Mouse (Mus musculus) T-helper 17 cell (primary cell): ENCODE data around the gene Gm36210.

Experiments used
- in situ Hi-C, 2 experiments: fragments of 300-600 bp; cut with MboI, MseI; formaldehyde crosslinking; loops; 1 replicate in 1 of 2; 2 replicates in 1 of 2; pipeline ENCODE4 v1.15.1; 2025; ENCODE audit warnings: high pct_unique_total_duplicates in 2 of 2

The Gm36210 gene

DNA sequence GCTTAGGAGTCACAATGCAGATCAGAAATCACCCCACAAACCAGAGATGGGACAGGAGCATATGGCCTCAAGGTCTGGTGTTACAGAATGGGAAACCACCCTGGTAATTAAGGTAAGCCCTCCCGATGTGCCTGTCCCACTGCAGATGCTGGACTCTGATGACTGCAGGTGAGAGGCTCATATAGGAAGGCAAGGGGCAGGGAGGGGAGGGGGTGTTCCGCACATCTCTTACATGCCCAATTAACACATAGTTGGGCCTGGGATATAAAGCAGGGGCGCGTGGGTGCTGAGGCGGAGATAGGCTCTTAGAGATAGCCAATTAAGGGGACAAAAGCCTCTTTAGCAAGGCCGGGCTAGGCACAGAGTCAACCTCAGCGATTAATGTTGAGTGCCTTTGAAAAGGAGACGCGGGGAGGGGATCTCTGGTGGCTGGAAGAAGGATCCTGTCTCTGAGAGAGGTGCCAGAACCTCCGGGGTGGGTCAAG is at the start of gene Gm36210:
Gene Gm36210 (minus strand): TSS at position 51 of the 485 bp plus-strand sequence.
- in situ Hi-C loops: no loop called here

GRCm38 (mm10) chr7:4953815-4954445 is 47.6 kb upstream of the Gm36210 start:
- in situ Hi-C loops: no loop called here

DNA sequence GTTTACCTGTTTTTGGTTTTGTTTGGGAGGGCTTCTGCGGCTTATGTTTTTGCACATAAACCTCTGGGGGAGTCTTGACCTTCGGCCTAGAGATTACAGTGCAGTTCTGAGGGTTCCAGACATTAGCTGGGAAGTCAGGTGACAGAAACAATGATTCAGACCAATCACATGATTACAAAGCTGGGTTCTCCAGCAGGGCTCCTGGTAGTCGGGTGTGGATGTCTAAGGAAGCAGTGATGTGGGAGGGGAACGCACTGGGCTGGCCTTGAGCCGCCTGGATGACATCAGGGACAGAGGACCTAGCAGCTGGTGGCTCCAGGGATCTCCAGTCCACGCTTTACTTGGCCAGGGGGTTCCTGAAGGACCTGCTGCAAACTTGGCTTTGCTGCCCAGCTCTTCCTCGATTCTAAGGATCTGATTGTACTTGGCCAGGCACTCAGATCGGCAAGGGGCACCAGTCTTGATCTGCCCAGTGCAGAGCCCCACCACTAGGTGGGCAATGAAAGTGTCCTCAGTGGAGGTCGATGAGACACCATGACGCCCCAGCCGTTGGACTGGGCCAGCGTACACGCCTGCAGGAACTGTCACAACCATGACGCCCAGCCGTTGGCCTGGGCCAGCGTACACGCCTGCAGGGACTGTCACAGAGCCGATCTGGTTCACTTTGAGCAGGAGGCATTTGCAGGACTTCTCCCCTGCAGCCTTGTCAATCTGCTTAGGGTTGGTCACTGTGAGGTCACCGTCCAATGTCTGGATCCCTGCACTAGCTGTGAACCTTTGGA is 44.4 kb upstream of the Gm36210 start:
- in situ Hi-C loops: no loop called here

DNA sequence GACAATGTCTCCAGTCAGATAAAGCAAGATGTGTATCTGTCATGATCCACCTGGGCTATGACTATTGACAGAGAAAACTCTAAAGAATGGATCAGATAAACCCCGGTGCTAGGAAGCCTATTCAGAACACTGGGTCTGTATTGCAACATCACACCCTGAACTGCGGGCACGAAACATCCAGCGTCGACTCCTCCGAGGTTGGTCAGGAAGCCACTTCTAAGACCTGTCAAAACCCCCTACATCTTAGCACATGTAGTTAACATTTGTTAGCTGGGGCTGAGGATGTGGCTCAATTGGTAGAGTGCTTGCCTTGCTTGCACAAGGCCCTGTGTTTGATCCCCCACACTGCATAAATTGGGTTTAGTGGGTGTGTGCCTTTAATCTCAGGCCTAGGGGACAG is 42.1 kb upstream of the Gm36210 start:
- in situ Hi-C loops: no loop called here

GRCm38 (mm10) chr7:4947855-4948254 is 41.5 kb upstream of the Gm36210 start:
- in situ Hi-C loops: no loop called here

DNA sequence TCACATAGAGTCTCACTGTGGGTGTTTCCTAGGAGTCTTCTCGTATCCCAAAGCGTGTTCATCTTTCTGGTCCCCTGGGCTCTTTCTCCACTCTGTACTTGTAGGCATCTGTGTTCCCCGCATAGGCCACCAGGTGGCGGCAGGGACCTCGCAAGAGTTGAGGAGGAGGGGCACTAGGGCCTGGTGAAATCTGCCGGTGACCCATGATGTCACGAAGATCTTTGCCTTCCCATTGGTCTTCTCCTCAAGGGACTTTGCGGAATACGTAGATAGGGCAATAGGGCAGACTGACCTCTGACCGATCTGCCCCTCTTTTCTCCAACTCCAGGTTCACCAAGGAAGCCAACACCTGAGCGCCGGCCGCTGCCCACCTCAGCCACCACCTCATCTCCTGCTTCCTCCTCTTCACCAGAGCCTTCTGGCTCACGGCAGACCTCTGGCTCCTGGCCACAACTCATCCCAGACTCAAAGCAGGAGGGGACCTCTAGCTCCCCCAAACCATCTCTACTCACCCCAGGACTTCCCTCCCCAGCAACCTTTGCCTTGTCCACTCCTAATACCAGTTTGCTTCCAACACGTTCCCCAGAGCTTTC is 37.0 kb upstream of the Gm36210 start:
- in situ Hi-C loops: loop anchor here (5.0 kb wide), 1 partner anchor 109 kb away; the partner anchor contains the start of gene Zfp580 (in 2 of the 2)

GRCm38 (mm10) chr7:4942673-4943072 is 36.4 kb upstream of the Gm36210 start:
- in situ Hi-C loops: loop anchor here (5.0 kb wide), 1 partner anchor 110 kb away; the partner anchor contains the start of gene Zfp580 (in 2 of the 2)

DNA sequence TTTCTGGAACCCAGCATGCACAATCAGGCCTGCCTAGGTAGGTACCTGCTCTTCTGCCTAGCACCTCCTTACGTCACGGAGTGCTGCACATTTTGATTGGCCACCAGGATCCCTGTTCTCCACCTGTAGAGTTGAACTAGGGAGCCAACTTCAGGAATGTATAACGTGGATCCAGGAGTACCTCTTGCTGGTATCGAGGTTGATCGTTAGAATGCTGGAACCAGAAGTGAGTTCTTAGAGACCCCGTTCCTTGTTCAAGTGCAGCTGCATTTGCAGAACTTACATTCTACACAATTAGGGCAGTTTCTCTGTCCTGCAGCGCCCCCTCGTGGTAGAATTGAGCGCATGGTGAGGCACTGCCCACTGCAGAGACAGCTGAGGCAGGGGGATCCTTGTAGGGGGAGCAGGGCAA is 33.8 kb upstream of the Gm36210 start:
- in situ Hi-C loops: loop anchor here (5.0 kb wide), 1 partner anchor 112 kb away; the partner anchor contains the start of gene Zfp580 (in 2 of the 2)

- in situ Hi-C loops: no loop called here
Observed at GRCm38 (mm10) chr7:4938456-4938855, 32.1 kb upstream of the Gm36210 start.

DNA sequence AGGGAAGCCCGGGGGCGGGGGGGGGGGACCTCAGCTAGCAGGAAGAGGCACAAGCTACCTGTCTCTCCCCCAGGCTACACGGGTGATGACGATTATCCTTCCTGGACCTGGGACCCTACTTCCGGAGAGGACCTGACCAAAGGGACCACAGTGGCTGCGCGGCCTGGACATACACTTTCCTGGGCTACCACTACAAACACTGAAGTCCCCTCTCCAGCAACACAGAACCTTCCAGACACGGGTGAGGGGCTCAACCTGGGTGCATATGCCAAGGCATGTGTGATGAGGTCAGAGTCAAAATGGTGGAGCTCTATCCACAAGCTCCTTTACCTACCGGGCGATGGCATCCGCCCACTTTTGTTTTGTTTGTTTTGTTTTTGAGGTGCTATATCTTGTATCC is 31.1 kb upstream of the Gm36210 start:
- in situ Hi-C loops: no loop called here

GRCm38 (mm10) chr7:4936832-4937231 is 30.5 kb upstream of the Gm36210 start:
- in situ Hi-C loops: no loop called here

DNA sequence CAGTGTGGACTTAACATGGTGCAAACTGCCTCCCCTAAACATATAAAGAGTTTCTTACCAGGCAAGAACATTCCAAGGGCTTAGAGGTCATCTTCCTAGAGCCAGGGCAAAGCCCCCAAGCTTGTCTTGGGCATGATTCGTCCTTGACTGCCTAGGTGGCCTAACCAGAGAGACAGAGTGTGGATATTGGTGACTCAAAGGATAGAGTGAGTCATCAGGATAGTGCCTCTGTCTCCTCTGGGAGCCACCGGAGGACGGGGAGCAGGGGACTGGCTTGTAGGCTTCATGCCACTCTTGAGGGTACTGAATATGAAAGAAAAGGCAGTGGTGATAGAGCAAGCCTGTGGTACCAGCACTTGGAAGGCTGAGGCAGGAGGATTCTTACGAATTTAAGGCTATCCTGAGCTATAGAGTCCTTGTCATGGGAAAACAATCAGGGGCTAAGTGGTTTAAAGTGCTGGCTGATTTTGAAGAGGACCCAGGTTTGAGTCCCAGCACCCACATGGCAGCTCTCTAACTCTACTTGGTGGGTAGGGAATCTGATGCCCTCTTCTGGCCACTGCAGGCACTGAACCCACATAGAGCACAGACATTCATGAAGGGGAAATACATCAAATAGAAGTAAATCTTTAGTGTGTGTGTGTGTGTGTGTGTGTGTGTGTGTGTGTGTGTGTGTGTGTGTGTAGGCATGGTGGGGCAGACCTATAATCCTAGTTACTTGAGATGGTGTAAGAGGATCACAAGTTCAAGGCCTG is 28.0 kb upstream of the Gm36210 start:
- in situ Hi-C loops: no loop called here

DNA sequence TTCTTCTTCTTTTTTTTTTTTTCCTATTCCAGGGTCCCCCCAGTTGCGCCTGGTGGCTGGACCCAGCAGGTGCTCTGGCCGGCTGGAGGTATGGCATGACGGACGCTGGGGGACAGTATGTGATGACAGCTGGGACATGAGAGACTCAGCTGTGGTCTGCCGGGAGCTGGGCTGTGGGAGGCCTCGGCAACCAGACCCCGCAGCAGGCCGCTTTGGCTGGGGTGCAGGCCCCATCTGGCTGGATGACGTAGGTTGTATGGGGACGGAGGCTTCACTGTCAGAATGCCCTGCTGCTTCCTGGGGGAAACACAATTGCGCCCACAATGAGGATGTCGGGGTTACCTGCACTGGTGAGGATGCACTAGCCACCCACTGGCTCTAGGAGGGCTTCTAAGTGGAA is 26.8 kb upstream of the Gm36210 start:
- in situ Hi-C loops: no loop called here

GRCm38 (mm10) chr7:4928323-4928722 is 22.0 kb upstream of the Gm36210 start:
- in situ Hi-C loops: loop anchor here in 1 of 2 experiments (5.0 kb wide), 1 partner anchor 381 kb away; the partner anchor contains the start of gene Syt5

GRCm38 (mm10) chr7:4927711-4928110 is 21.4 kb upstream of the Gm36210 start:
- in situ Hi-C loops: loop anchor here in 1 of 2 experiments (5.0 kb wide), 1 partner anchor 380 kb away; the partner anchor contains the start of gene Syt5

- in situ Hi-C loops: loop anchor here in 1 of 2 experiments (5.0 kb wide), 1 partner anchor 380 kb away; the partner anchor contains the start of gene Syt5
Observed at GRCm38 (mm10) chr7:4926849-4927248, 20.5 kb upstream of the Gm36210 start.

GRCm38 (mm10) chr7:4925441-4926381 is 19.4 kb upstream of the Gm36210 start, which contains the start of gene Ssc5d:
Ssc5d (plus strand) TSS chr7:4925785.
- in situ Hi-C loops: loop anchor here in 1 of 2 experiments (5.0 kb wide), 1 partner anchor 378 kb away; the partner anchor contains the start of gene Syt5

GRCm38 (mm10) chr7:4924891-4925301 is 18.6 kb upstream of the Gm36210 start:
- in situ Hi-C loops: loop anchor here in 1 of 2 experiments (5.0 kb wide), 1 partner anchor 378 kb away; the partner anchor contains the start of gene Syt5

- in situ Hi-C loops: no loop called here
Observed at GRCm38 (mm10) chr7:4924483-4924882, 18.2 kb upstream of the Gm36210 start.
